In genomic region chr9:58989255-58989928, GRCm38 (mm10) we compare ENCODE assay signal across 16 mouse cellular contexts.
"Had no signal": no experiment of that assay in that cellular context is flagged by ENCODE, and none has a peak within 500 bp of the region (broad histone marks: within the 10 kb centered on the region; RNA-seq: fewer than 3 reads in every experiment).

No protein-coding gene starts in this region.

- H3K27ac ChIP-seq: liver, embryonic 12.5 days; liver, embryonic 14.5 days; midbrain, embryonic 10.5 days; midbrain, embryonic 12.5 days; neural tube, embryonic 12.5 days had no signal

- H3K4me3 ChIP-seq: liver, embryonic 12.5 days; midbrain, embryonic 10.5 days; midbrain, embryonic 12.5 days; neural tube, embryonic 12.5 days had no signal

- H3K4me2 ChIP-seq: liver, embryonic 12.5 days; lung, embryonic 14.5 days; midbrain, embryonic 12.5 days; neural tube, embryonic 12.5 days had no signal

- H3K9me3 ChIP-seq: liver, embryonic 12.5 days; midbrain, embryonic 10.5 days; midbrain, embryonic 12.5 days; neural tube, embryonic 12.5 days had no signal

- H3K4me1 ChIP-seq: liver, embryonic 12.5 days; midbrain, embryonic 10.5 days; midbrain, embryonic 12.5 days; neural tube, embryonic 12.5 days had no signal

- H3K36me3 ChIP-seq: liver, embryonic 12.5 days had no signal

- ATAC-seq: liver, embryonic 12.5 days had no signal

- H3K9ac ChIP-seq: liver, embryonic 12.5 days; liver, embryonic 14.5 days; lung, embryonic 14.5 days; midbrain, embryonic 12.5 days; neural tube, embryonic 12.5 days had no signal

- H3K27me3 ChIP-seq: liver, embryonic 12.5 days; midbrain, embryonic 12.5 days; neural tube, embryonic 12.5 days had no signal

- DNase-seq: lung, adult 18-20 months; lung, embryonic 14.5 days; lung, postnatal 10 days; lung, postnatal 4 days; midbrain, embryonic 14.5 days; retina, postnatal 1 day; right cerebral cortex, postnatal 14 days; spleen, adult 18-20 months; thymus, adult 18-20 months; thymus, postnatal 14 days; thymus, postnatal 4 days had no signal
